Mouse (Mus musculus) Patski (cell line): ENCODE data around the gene Fam19a2. TPM values are rescaled to one million over a fixed set of nuclear protein-coding genes. Genes with fewer than 3 reads are reported as not detected.
A peak's percentile ranks its signal among the peaks of the same experiment; 100 is the strongest.

Experiments used
- ATAC-seq: fragments of 100-300 bp; one replicate; pipeline ENCODE4 v1.8.0; 2021
- CTCF ChIA-PET: fragments of 350-600 bp; sonication (Branson Sonifier 250); formaldehyde crosslinking; loops from one replicate; lab custom pipeline; 2022; ENCODE audit warnings: inconsistent platforms; lab: Charles Lee
- POLR2A ChIA-PET: fragments of 350-600 bp; sonication (Branson Sonifier 250); formaldehyde crosslinking; loops from one replicate; lab custom pipeline; 2022; ENCODE audit warnings: antibody characterized with exemption, inconsistent platforms; lab: Charles Lee
- DNase-seq: peaks from one replicate; pipeline ENCODE4 v3.0.0-alpha.2; 2011; ENCODE audit warnings: low read depth, low spot score
- H3K27me3 ChIP-seq: fragments of 371-371 bp; one replicate; pipeline ENCODE4 v1.5.1; 2021
- CTCF ChIP-seq: fragments of 100-300 bp; IDR thresholded peaks from one replicate; pipeline ENCODE4 v1.5.1; 2021
- in situ Hi-C: fragments of 300-500 bp; cut with MboI; formaldehyde crosslinking; loops from 3 replicates; pipeline ENCODE4 v1.11.1; 2018; ENCODE audit warnings: low pct_unique_long_range_greater_than_20kb, mixed read lengths
- polyA plus RNA-seq: library from polyadenylated mRNA; unstranded; gene quantifications from one replicate; pipeline ENCODE4 v1.2.3, GENCODE M21; 2021

The Fam19a2 gene
- polyA plus RNA-seq, 1 experiment from 2014 or later = 0.36 TPM

DNA sequence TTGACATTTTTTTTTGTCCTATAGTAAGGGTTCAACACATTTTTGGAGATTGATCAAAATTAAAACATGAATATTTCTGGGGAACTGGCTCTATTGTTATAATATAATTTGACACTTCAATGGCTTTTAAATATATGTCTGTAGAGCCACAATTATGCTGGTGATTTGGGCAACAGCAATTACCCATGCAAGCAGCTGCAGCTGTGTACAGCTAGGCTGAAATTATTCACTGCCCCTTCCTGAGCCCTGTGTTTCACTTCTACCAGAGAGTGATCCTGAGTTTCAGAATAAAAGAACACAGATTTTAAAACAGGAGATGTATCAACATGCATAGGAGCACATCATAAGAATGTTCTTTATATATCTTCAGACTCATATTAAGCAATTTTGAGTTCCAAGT lies 43.5 kb downstream of the Fam19a2 start:
- in situ Hi-C loops = no loop called here
- H3K27me3 ChIP-seq = peaks cover 9% of the 10 kb centered on the region
- DNase-seq (no peak), ATAC-seq (no peak)
- ChIA-PET POLR2A (no interaction called here), CTCF (no interaction called here)
- no peak for TF ChIP-seq CTCF

GRCm38 (mm10) chr10:123326271-123326670 lies 62.5 kb downstream of the Fam19a2 start:
- H3K27me3 ChIP-seq = no peaks in the 10 kb centered on the region
- POLR2A ChIA-PET = no interaction called here
- TF ChIP-seq CTCF = no peak
- DNase-seq (no peak), ATAC-seq (no peak)
- in situ Hi-C loops = no loop called here
- CTCF ChIA-PET = no interaction called here

GRCm38 (mm10) chr10:123341280-123341679 lies 77.5 kb downstream of the Fam19a2 start:
- TF ChIP-seq CTCF = no peak
- ATAC-seq (no peak), DNase-seq (no peak)
- in situ Hi-C loops = no loop called here
- ChIA-PET CTCF (no interaction called here), POLR2A (no interaction called here)
- peaks cover 5% of the 10 kb centered on the region for H3K27me3 ChIP-seq

DNA sequence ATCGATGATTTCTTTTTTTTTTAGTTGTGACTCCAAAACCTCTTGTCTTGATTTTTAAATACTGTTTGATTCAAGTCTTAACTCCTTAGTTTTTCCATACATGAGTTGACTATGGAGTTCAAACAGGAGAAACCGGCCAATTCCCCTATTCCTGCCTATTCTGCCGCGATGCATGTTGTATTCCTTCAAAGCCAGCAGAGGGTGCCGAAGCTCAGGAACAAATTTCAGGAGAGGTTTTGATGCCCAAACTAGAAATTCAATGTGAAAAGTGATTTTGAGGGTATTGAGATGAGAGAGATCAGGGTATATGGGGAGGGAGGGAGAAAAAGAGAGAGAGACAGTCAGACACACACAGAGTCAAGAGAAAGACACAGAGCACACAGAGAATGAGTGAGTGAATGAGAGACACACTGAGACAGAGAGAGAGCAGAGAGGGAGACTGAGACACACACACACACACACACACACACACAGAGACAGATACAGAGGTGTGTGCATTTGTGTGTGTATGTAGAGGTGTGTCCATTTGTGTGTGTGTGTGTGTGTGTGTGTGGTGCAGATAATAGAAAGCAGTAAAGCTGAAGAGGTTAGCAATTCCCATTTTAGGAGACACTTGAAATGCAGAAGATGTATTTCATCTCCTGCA lies 78.9 kb downstream of the Fam19a2 start:
- ChIA-PET POLR2A (no interaction called here), CTCF (no interaction called here)
- TF ChIP-seq CTCF = peak; percentile 71
- ATAC-seq (no peak), DNase-seq (peak; percentile 0)
- peaks cover 5% of the 10 kb centered on the region for H3K27me3 ChIP-seq
- in situ Hi-C loops = no loop called here

DNA sequence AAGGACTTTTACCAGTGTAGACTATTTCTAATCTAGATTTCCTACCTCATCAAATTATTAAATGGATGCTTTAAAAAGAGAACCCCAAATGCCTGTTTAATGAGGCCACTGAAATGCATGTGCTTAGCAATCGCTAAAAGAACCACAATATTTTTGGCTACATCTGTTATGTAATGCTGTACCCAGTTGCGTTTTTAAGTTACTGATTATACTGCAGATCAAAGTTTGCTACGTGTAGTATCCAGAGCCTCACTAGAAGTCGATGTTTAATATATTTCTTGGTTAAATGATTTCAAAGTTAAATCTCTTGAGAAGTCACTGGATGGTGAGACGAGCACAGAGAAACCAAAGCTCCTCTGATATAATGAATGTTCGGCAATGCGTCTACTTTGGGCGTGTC lies 82.5 kb downstream of the Fam19a2 start:
- ChIA-PET POLR2A (no interaction called here), CTCF (no interaction called here)
- ATAC-seq = no peak
- no peaks in the 10 kb centered on the region for H3K27me3 ChIP-seq
- in situ Hi-C loops = no loop called here
- no peak for DNase-seq
- TF ChIP-seq CTCF = no peak

- DNase-seq = no peak
These were observed 89.9 kb downstream of the Fam19a2 start for GRCm38 (mm10) chr10:123353667-123354066.

GRCm38 (mm10) chr10:123357010-123357409 lies 93.2 kb downstream of the Fam19a2 start:
- in situ Hi-C loops = no loop called here
- no peak for ATAC-seq
- H3K27me3 ChIP-seq = no peaks in the 10 kb centered on the region
- TF ChIP-seq CTCF = no peak
- CTCF ChIA-PET = no interaction called here
- POLR2A ChIA-PET = no interaction called here
- no peak for DNase-seq

More at GRCm38 (mm10) chr10:123353667-123354066, 89.9 kb downstream of the Fam19a2 start:
- in situ Hi-C loops = no loop called here
- H3K27me3 ChIP-seq = no peaks in the 10 kb centered on the region
- ChIA-PET CTCF (no interaction called here), POLR2A (no interaction called here)
- no peak for ATAC-seq
- no peak for TF ChIP-seq CTCF

DNA sequence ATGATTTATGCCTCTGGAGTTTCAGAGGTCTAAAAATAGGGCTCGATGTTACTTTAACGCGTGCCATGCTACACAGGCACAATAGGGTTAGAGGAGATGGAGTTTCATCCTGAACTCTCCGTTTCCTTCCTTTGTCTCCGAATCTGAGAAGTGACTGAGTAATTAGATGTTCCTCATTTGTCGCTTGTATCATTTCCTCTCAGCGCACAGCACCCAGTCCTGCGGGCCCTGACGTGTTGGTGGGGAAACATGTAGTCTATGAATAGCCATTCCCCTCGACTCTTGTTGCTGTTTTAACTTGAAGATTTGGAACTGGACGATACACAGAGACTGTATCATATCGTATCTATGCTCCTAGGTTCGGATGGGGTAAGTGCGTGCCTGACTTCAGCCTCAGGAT lies 96.7 kb downstream of the Fam19a2 start:
- H3K27me3 ChIP-seq = no peaks in the 10 kb centered on the region
- in situ Hi-C loops = no loop called here
- ATAC-seq = no peak
- CTCF ChIA-PET = no interaction called here
- no peak for DNase-seq
- TF ChIP-seq CTCF = no peak
- POLR2A ChIA-PET = no interaction called here

GRCm38 (mm10) chr10:123364628-123365027 lies 100.8 kb downstream of the Fam19a2 start:
- ATAC-seq (no peak), DNase-seq (no peak)
- in situ Hi-C loops = no loop called here
- no peaks in the 10 kb centered on the region for H3K27me3 ChIP-seq
- ChIA-PET CTCF (no interaction called here), POLR2A (no interaction called here)
- TF ChIP-seq CTCF = no peak

- CTCF ChIA-PET = no interaction called here
- TF ChIP-seq CTCF = no peak
- POLR2A ChIA-PET = no interaction called here
- H3K27me3 ChIP-seq = no peaks in the 10 kb centered on the region
- DNase-seq = no peak
- no peak for ATAC-seq
- in situ Hi-C loops = no loop called here
These were observed 103.5 kb downstream of the Fam19a2 start for GRCm38 (mm10) chr10:123367152-123367864.

- peaks cover 3% of the 10 kb centered on the region for H3K27me3 ChIP-seq
- ChIA-PET POLR2A (no interaction called here), CTCF (no interaction called here)
- no peak for ATAC-seq
- in situ Hi-C loops = no loop called here
- no peak for DNase-seq
- no peak for TF ChIP-seq CTCF
These were observed 119.5 kb downstream of the Fam19a2 start for GRCm38 (mm10) chr10:123383277-123383676.
